Mouse (Mus musculus): ENCODE measurements around the gene Tsr2. TPM values are rescaled to one million over a fixed set of nuclear protein-coding genes. Genes with fewer than 3 reads are reported as not detected.
A peak's percentile ranks its signal among the peaks of the same experiment; 100 is the strongest.

Tsr2 gene
- total RNA-seq, 2 experiments from 2014 or later: 41.6 to 55.6 TPM

GRCm38 (mm10) chrX:151047431-151048058, 48.8 kb downstream of the Tsr2 start:
- peak; percentile 37; the same call in 1 of the 2 replicates for ATAC-seq (replicated peaks; ENCODE audit: low FRiP score, low TSS enrichment, poor library complexity, severe bottlenecking)

- peak; percentile 52 for ATAC-seq (replicated peaks; ENCODE audit: low FRiP score, low TSS enrichment, poor library complexity, severe bottlenecking)
Observed at GRCm38 (mm10) chrX:151046777-151047430, 49.4 kb downstream of the Tsr2 start.

GRCm38 (mm10) chrX:151046321-151046720, 50.0 kb downstream of the Tsr2 start:
- no peak for ATAC-seq (replicated peaks; ENCODE audit: low FRiP score, low TSS enrichment, poor library complexity, severe bottlenecking)

- no peak for ATAC-seq (replicated peaks; ENCODE audit: low FRiP score, low TSS enrichment, poor library complexity, severe bottlenecking)
Observed at GRCm38 (mm10) chrX:151045850-151046249, 50.5 kb downstream of the Tsr2 start, which contains the start of gene Fgd1. Fgd1 (plus strand) TSS chrX:151046150.

GRCm38 (mm10) chrX:151041223-151041622, 55.1 kb downstream of the Tsr2 start:
- no peak for ATAC-seq (replicated peaks; ENCODE audit: low FRiP score, low TSS enrichment, poor library complexity, severe bottlenecking)

Other genes with a start within 250 kb of the Tsr2 start
- gene Gnl3l, start 79.2 kb downstream of the Tsr2 start, total RNA-seq (2014; fragmentation: Nextera tagmentation): 40.8 and 54.2 TPM in 2 replicates
- gene Gnl3l, start 79.2 kb downstream of the Tsr2 start, total RNA-seq (2017): 53.7 and 54.1 TPM in 2 replicates
- 0.77 and 2.9 TPM in 2 replicates for gene Fgd1, start 50.4 kb downstream of the Tsr2 start, total RNA-seq (2014; fragmentation: Nextera tagmentation)
- gene Fgd1, start 50.4 kb downstream of the Tsr2 start, total RNA-seq (2017): 0.23 and 2.8 TPM in 2 replicates
- not detected in 2 replicates for gene Wnk3, start 101.5 kb upstream of the Tsr2 start, total RNA-seq (2014; fragmentation: Nextera tagmentation)
- not detected in 2 replicates for gene Wnk3, start 101.5 kb upstream of the Tsr2 start, total RNA-seq (2017)
- 5.1 and 12.0 TPM in 2 replicates for gene Fam120c, start 247.6 kb upstream of the Tsr2 start, total RNA-seq (2014; fragmentation: Nextera tagmentation)
- gene Fam120c, start 247.6 kb upstream of the Tsr2 start, total RNA-seq (2017): 2.5 and 7.5 TPM in 2 replicates

Data from megakaryocyte-erythroid progenitor cell, adult 5-6 weeks (primary cell).